In genomic region chr5:143357564-143357963, GRCm38 (mm10) we compare ENCODE assay signal across 7 mouse cellular contexts. TPM values are rescaled to one million over a fixed set of nuclear protein-coding genes. Genes with fewer than 3 reads are reported as not detected.
A peak's percentile ranks its signal among the peaks of the same experiment; 100 is the strongest.
DNase-seq lines count a peak whose midpoint lies in the region; ATAC-seq and TF ChIP-seq lines count a peak whose summit lies in the region.

No protein-coding gene starts in this region.

- H3K27me3 ChIP-seq in liver, embryonic 12.5 days (replicated peaks): peaks cover 86% of the 10 kb centered on the region
- H3K27me3 ChIP-seq in forebrain, embryonic 10.5 days (ENCODE audit: poor library complexity, severe bottlenecking): peaks cover 57% of the 10 kb centered on the region
- peaks cover 16% of the 10 kb centered on the region for H3K27me3 ChIP-seq in intestine, embryonic 16.5 days (replicated peaks; ENCODE audit: control insufficient read depth, insufficient read depth, low read length)
- peaks cover 10% of the 10 kb centered on the region; the same call in 1 of the 2 replicates for H3K27me3 ChIP-seq in stomach, embryonic 14.5 days (ENCODE audit: control insufficient read depth, insufficient read depth, low read length)
- no peaks in the 10 kb centered on the region; the same call in 1 of the 2 replicates for H3K27me3 ChIP-seq in thymus, adult 2 months (ENCODE audit: control insufficient read depth, insufficient read depth, low read length)

- ATAC-seq in liver, embryonic 12.5 days: no peak
- ATAC-seq in intestine, embryonic 16.5 days: no peak
- no peak for ATAC-seq in stomach, embryonic 14.5 days (ENCODE audit: insufficient number of reproducible peaks, insufficient read depth, low FRiP score, low read depth)

- no peak overlapping the region for H3K27ac ChIP-seq in liver, embryonic 12.5 days
- peak overlapping the region; percentile 68 for H3K27ac ChIP-seq in forebrain, embryonic 10.5 days
- no peak overlapping the region for H3K27ac ChIP-seq in intestine, embryonic 16.5 days (ENCODE audit: low read length)
- H3K27ac ChIP-seq in stomach, embryonic 14.5 days (ENCODE audit: low read length): no peak overlapping the region
- H3K27ac ChIP-seq in thymus, adult 2 months (ENCODE audit: control insufficient read depth, insufficient read depth, low read length): no peak overlapping the region

- no peak for TF ChIP-seq CTCF in thymus, adult 2 months (IDR thresholded peaks at IDR 0.05; ENCODE audit: borderline replicate concordance, control insufficient read depth, extremely low read depth, insufficient read depth, low read length, poor library complexity)

- no peaks in the 10 kb centered on the region for H3K36me3 ChIP-seq in liver, embryonic 12.5 days
- H3K36me3 ChIP-seq in forebrain, embryonic 10.5 days (replicated peaks): no peaks in the 10 kb centered on the region
- H3K36me3 ChIP-seq in intestine, embryonic 16.5 days (ENCODE audit: control insufficient read depth, insufficient read depth, low read length): no peaks in the 10 kb centered on the region
- no peaks in the 10 kb centered on the region for H3K36me3 ChIP-seq in stomach, embryonic 14.5 days (ENCODE audit: control insufficient read depth, insufficient read depth, low read length)
- no peaks in the 10 kb centered on the region for H3K36me3 ChIP-seq in thymus, adult 2 months (ENCODE audit: control insufficient read depth, insufficient read depth, low read length)

- H3K4me2 ChIP-seq in liver, embryonic 12.5 days: peak overlapping the region; percentile 33
- H3K4me2 ChIP-seq in intestine, embryonic 16.5 days (ENCODE audit: low read depth, low read length): peak overlapping the region; percentile 4; the same call in 1 of the 2 replicates
- H3K4me2 ChIP-seq in stomach, embryonic 14.5 days (replicated peaks; ENCODE audit: low read depth, low read length): peak overlapping the region; percentile 10; the same call in 1 of the 2 replicates

- no peak overlapping the region for H3K9ac ChIP-seq in liver, embryonic 12.5 days
- no peak overlapping the region for H3K9ac ChIP-seq in intestine, embryonic 16.5 days (ENCODE audit: low read depth, low read length)
- no peak overlapping the region for H3K9ac ChIP-seq in stomach, embryonic 14.5 days (replicated peaks; ENCODE audit: low read depth, low read length)

- H3K4me1 ChIP-seq in liver, embryonic 12.5 days: 0 out of 2 replicates have a peak, but pooled peaks cover 4% of the 10 kb centered on the region
- peaks cover 32% of the 10 kb centered on the region for H3K4me1 ChIP-seq in forebrain, embryonic 10.5 days
- no peaks in the 10 kb centered on the region for H3K4me1 ChIP-seq in intestine, embryonic 16.5 days (ENCODE audit: control insufficient read depth, insufficient read depth, low read length)
- H3K4me1 ChIP-seq in stomach, embryonic 14.5 days (ENCODE audit: control insufficient read depth, insufficient read depth, low read length): no peaks in the 10 kb centered on the region
- no peaks in the 10 kb centered on the region for H3K4me1 ChIP-seq in thymus, adult 2 months (replicated peaks; ENCODE audit: control insufficient read depth, insufficient read depth, low read length)

- H3K4me3 ChIP-seq in liver, embryonic 12.5 days: no peak overlapping the region
- peak overlapping the region; percentile 41 for H3K4me3 ChIP-seq in forebrain, embryonic 10.5 days
- H3K4me3 ChIP-seq in intestine, embryonic 16.5 days (ENCODE audit: low read length): no peak overlapping the region
- peak overlapping the region; percentile 9; the same call in 1 of the 2 replicates for H3K4me3 ChIP-seq in stomach, embryonic 14.5 days (ENCODE audit: low read depth, low read length)
- H3K4me3 ChIP-seq in thymus, adult 2 months (ENCODE audit: control insufficient read depth, insufficient read depth, low read length): no peak overlapping the region

- no peak for DNase-seq in liver
- no peak for DNase-seq in forebrain, embryonic 10.5 days (ENCODE audit: extremely low spot score, low spot score)
- no peak for DNase-seq in left cerebral cortex, adult 18-20 months (ENCODE audit: low spot score in 2 of 2)
- no peak for DNase-seq in thymus, adult 2 months

- WGBS in liver, embryonic 12.5 days (ENCODE audit: insufficient replicate concordance): 7% methylated on average over 23 of the region's 28 CpGs
- 3% methylated on average over 28 of the region's 28 CpGs for WGBS in forebrain, embryonic 10.5 days
- WGBS in intestine, embryonic 16.5 days: 6% methylated on average over 28 of the region's 28 CpGs
- WGBS in stomach, embryonic 14.5 days: 4% methylated on average over 28 of the region's 28 CpGs
- 9% methylated on average over 28 of the region's 28 CpGs for whole genome bisulfite sequencing in thymus, adult 2 months

- H3K9me3 ChIP-seq in liver, embryonic 12.5 days (replicated peaks): no peaks in the 10 kb centered on the region; the same call in 1 of the 2 replicates
- H3K9me3 ChIP-seq in forebrain, embryonic 10.5 days: peaks cover 4% of the 10 kb centered on the region
- no peaks in the 10 kb centered on the region for H3K9me3 ChIP-seq in intestine, embryonic 16.5 days (ENCODE audit: control insufficient read depth, low read length)
- H3K9me3 ChIP-seq in stomach, embryonic 14.5 days (ENCODE audit: control insufficient read depth, low read depth, low read length): no peaks in the 10 kb centered on the region

- TF ChIP-seq POLR2A in thymus, adult 2 months (IDR thresholded peaks at IDR 0.05; ENCODE audit: control insufficient read depth, extremely low read depth, insufficient read depth, low read length, poor library complexity): no peak

RNA-seq across cellular contexts. Expression of gene Grid2ip, which starts 0.4 kb away (rescaled TPM):
- 0.04 TPM in 1 of 2 replicates, not detected in the other for polyA plus RNA-seq in liver, embryonic 12.5 days (2016; fragmentation: Nextera tagmentation; extraction: Ambion mirVana)
- 0.19 and 0.37 TPM in 2 replicates for polyA plus RNA-seq in forebrain, embryonic 10.5 days (2016; fragmentation: Nextera tagmentation; extraction: Ambion mirVana)
- polyA plus RNA-seq in intestine, embryonic 16.5 days (2015; fragmentation: Nextera tagmentation; extraction: Ambion mirVana): 0.09 and 0.28 TPM in 2 replicates
- polyA plus RNA-seq in stomach, embryonic 14.5 days (2014; fragmentation: Nextera tagmentation; extraction: Ambion mirVana): 1.3 and 2.0 TPM in 2 replicates
- 1 to 10 TPM; 3.9 to 4.0 TPM for total RNA-seq in left cerebral cortex, adult 18-20 months (2021)
- 0.06 and 0.26 TPM in 2 replicates for polyA plus RNA-seq in thymus, adult 2 months (2012; rRNA removed)

RNA-seq across cellular contexts. Expression of gene Zdhhc4, which starts 28.5 kb away (rescaled TPM):
- polyA plus RNA-seq in liver, embryonic 12.5 days (2016; fragmentation: Nextera tagmentation; extraction: Ambion mirVana): 41.9 and 42.9 TPM in 2 replicates
- polyA plus RNA-seq in forebrain, embryonic 10.5 days (2016; fragmentation: Nextera tagmentation; extraction: Ambion mirVana): 70.2 and 70.9 TPM in 2 replicates
- polyA plus RNA-seq in intestine, embryonic 16.5 days (2015; fragmentation: Nextera tagmentation; extraction: Ambion mirVana): 61.6 and 66.0 TPM in 2 replicates
- polyA plus RNA-seq in stomach, embryonic 14.5 days (2014; fragmentation: Nextera tagmentation; extraction: Ambion mirVana): 76.2 and 83.4 TPM in 2 replicates
- total RNA-seq in left cerebral cortex, adult 18-20 months (2021): 10 to 100 TPM; 37.1 to 41.7 TPM
- polyA plus RNA-seq in thymus, adult 2 months (2012; rRNA removed): 117 and 118 TPM in 2 replicates

RNA-seq across cellular contexts. Expression of gene E130309D02Rik, which starts 42.4 kb away (rescaled TPM):
- 43.6 and 44.8 TPM in 2 replicates for polyA plus RNA-seq in liver, embryonic 12.5 days (2016; fragmentation: Nextera tagmentation; extraction: Ambion mirVana)
- polyA plus RNA-seq in forebrain, embryonic 10.5 days (2016; fragmentation: Nextera tagmentation; extraction: Ambion mirVana): 64.0 and 68.4 TPM in 2 replicates
- 28.9 and 30.0 TPM in 2 replicates for polyA plus RNA-seq in intestine, embryonic 16.5 days (2015; fragmentation: Nextera tagmentation; extraction: Ambion mirVana)
- 26.0 and 28.8 TPM in 2 replicates for polyA plus RNA-seq in stomach, embryonic 14.5 days (2014; fragmentation: Nextera tagmentation; extraction: Ambion mirVana)
- total RNA-seq in left cerebral cortex, adult 18-20 months (2021): 10 to 100 TPM; 25.4 to 27.7 TPM
- polyA plus RNA-seq in thymus, adult 2 months (2012; rRNA removed): 65.3 and 83.7 TPM in 2 replicates

RNA-seq across cellular contexts. Expression of gene Kdelr2, which starts 46.1 kb away (rescaled TPM):
- polyA plus RNA-seq in liver, embryonic 12.5 days (2016; fragmentation: Nextera tagmentation; extraction: Ambion mirVana): 171 and 174 TPM in 2 replicates
- 200 and 201 TPM in 2 replicates for polyA plus RNA-seq in forebrain, embryonic 10.5 days (2016; fragmentation: Nextera tagmentation; extraction: Ambion mirVana)
- 345 and 360 TPM in 2 replicates for polyA plus RNA-seq in intestine, embryonic 16.5 days (2015; fragmentation: Nextera tagmentation; extraction: Ambion mirVana)
- polyA plus RNA-seq in stomach, embryonic 14.5 days (2014; fragmentation: Nextera tagmentation; extraction: Ambion mirVana): 387 and 412 TPM in 2 replicates
- total RNA-seq in left cerebral cortex, adult 18-20 months (2021): 10 to 100 TPM; 37.4 to 39.9 TPM
- polyA plus RNA-seq in thymus, adult 2 months (2012; rRNA removed): 60.9 and 61.6 TPM in 2 replicates

Comparison
In these comparisons a context has a peak if more than half of its experiments do, and no peak if none do; other contexts are left out.
1. H3K4me3 ChIP-seq: peak in forebrain, embryonic 10.5 days (single experiment) and stomach, embryonic 14.5 days (single experiment); none in liver, embryonic 12.5 days (single experiment), intestine, embryonic 16.5 days (single experiment) and thymus, adult 2 months (single experiment).
2. Peak in every context shown above with its lines, with median percentiles within 50 percentile points of each other: H3K4me2 ChIP-seq.